Comparison of ENCODE assay signal across 25 mouse cellular contexts in genomic region chr6:50505531-50505930, GRCm38 (mm10). TPM values are rescaled to one million over a fixed set of nuclear protein-coding genes. Genes with fewer than 3 reads are reported as not detected.
DNase-seq lines count a peak whose midpoint lies in the region; ATAC-seq and TF ChIP-seq lines count a peak whose summit lies in the region.
"Had no signal": no experiment of that assay in that cellular context is flagged by ENCODE, and none has a peak within 500 bp of the region (broad histone marks: within the 10 kb centered on the region; RNA-seq: fewer than 3 reads in every experiment).

No protein-coding gene starts in this region.

- H3K36me3 ChIP-seq in G1E (replicated peaks), result peaks cover 19% of the 10 kb centered on the region
- no peaks in the 10 kb centered on the region for H3K36me3 ChIP-seq in liver, embryonic 13.5 days
- no peaks in the 10 kb centered on the region for H3K36me3 ChIP-seq in liver, embryonic 16.5 days (ENCODE audit: control insufficient read depth, insufficient read depth)
- H3K36me3 ChIP-seq in kidney, embryonic 15.5 days, result no peaks in the 10 kb centered on the region
- H3K36me3 ChIP-seq: heart, embryonic 15.5 days had no signal

- 67% methylated on average over 5 of the region's 5 CpGs for WGBS in liver, embryonic 13.5 days (ENCODE audit: insufficient replicate concordance)
- WGBS in liver, embryonic 16.5 days (ENCODE audit: insufficient replicate concordance), result 54% methylated on average over 5 of the region's 5 CpGs
- WGBS in kidney, embryonic 15.5 days, result 88% methylated on average over 5 of the region's 5 CpGs

- peaks cover 44% of the 10 kb centered on the region for H3K4me1 ChIP-seq in G1E (ENCODE audit: insufficient read depth, low read depth, low read length)
- peaks cover 20% of the 10 kb centered on the region for H3K4me1 ChIP-seq in liver, embryonic 13.5 days (replicated peaks)
- no peaks in the 10 kb centered on the region; the same call in 1 of the 2 replicates for H3K4me1 ChIP-seq in liver, embryonic 16.5 days (ENCODE audit: control insufficient read depth, low read depth, low read length)
- H3K4me1 ChIP-seq in kidney, embryonic 15.5 days, result 0 out of 2 replicates have a peak, but pooled peaks cover 4% of the 10 kb centered on the region
- H3K4me1 ChIP-seq: heart, embryonic 15.5 days had no signal

- H3K9ac ChIP-seq in liver, embryonic 13.5 days, result peak overlapping the region; percentile 39; the same call in 1 of the 2 replicates
- H3K9ac ChIP-seq in liver, embryonic 16.5 days (ENCODE audit: low read depth, low read length), result no peak overlapping the region
- no peak overlapping the region for H3K9ac ChIP-seq in kidney, embryonic 15.5 days
- H3K9ac ChIP-seq: forebrain, postnatal 0 days; heart, embryonic 15.5 days; hindbrain, embryonic 14.5 days had no signal

- no peak for DNase-seq in G1E (ENCODE audit: low spot score)
- peak; percentile 5 for DNase-seq in liver, embryonic 13.5 days
- DNase-seq in gastrocnemius, postnatal 36 days, result no peak
- no peak for DNase-seq in gastrocnemius, postnatal 25 days
- no peak for DNase-seq in thymus, postnatal 0 days (ENCODE audit: low spot score)
- DNase-seq: adrenal gland, adult 8-10 months; adrenal gland, postnatal 25 days; cerebellum, adult 18-20 months; cerebellum, adult 9-10 months; cerebellum, postnatal 14 days; forebrain, postnatal 0 days; gastrocnemius, adult 2 months; gastrocnemius, postnatal 14 days; heart, postnatal 10 days; heart, postnatal 36 days had no signal

- ATAC-seq in G1E (ENCODE audit: extremely low read depth, insufficient number of reproducible peaks, low FRiP score, poor library complexity, severe bottlenecking), result no peak
- peak; percentile 44; the same call in 1 of the 2 replicates for ATAC-seq in erythroid progenitor cell, adult 5-6 weeks (replicated peaks; ENCODE audit: low FRiP score, poor library complexity, severe bottlenecking)
- 0 out of 2 replicates have a peak, but pooled peaks have one; percentile 41 for ATAC-seq in liver, embryonic 13.5 days (ENCODE audit: low read depth)
- ATAC-seq in liver, embryonic 16.5 days (ENCODE audit: low read depth), result no peak
- ATAC-seq in kidney, embryonic 15.5 days (replicated peaks; ENCODE audit: low FRiP score), result no peak
- ATAC-seq: activated CD4-positive, CD25-positive, alpha-beta regulatory T cell, adult 4 months; CD4-positive, CD25-positive, alpha-beta regulatory T cell, adult 4 months; forebrain, embryonic 14.5 days; forebrain, postnatal 0 days; hindbrain, postnatal 0 days had no signal

- 0 out of 2 replicates have a peak, but pooled peaks cover 3% of the 10 kb centered on the region for H3K9me3 ChIP-seq in G1E (replicated peaks)
- H3K9me3 ChIP-seq in liver, embryonic 13.5 days (replicated peaks), result no peaks in the 10 kb centered on the region
- H3K9me3 ChIP-seq in liver, embryonic 16.5 days (replicated peaks; ENCODE audit: control insufficient read depth, low read length), result no peaks in the 10 kb centered on the region
- H3K9me3 ChIP-seq in kidney, embryonic 15.5 days (replicated peaks), result no peaks in the 10 kb centered on the region
- H3K9me3 ChIP-seq: heart, embryonic 15.5 days had no signal

- peak overlapping the region; percentile 57 for H3K4me2 ChIP-seq in liver, embryonic 13.5 days
- H3K4me2 ChIP-seq in liver, embryonic 16.5 days (ENCODE audit: low read depth, low read length), result peak overlapping the region; percentile 43
- H3K4me2 ChIP-seq in kidney, embryonic 15.5 days, result no peak overlapping the region
- H3K4me2 ChIP-seq: heart, embryonic 11.5 days; heart, embryonic 15.5 days; hindbrain, embryonic 14.5 days had no signal

- intact Hi-C loops in gastrocnemius, postnatal 36 days (cut with DNase I), result no loop called here

- TF ChIP-seq CTCF in G1E (IDR thresholded peaks at IDR 0.05; ENCODE audit: low read depth, low read length), result no peak

- H3K27me3 ChIP-seq in G1E (ENCODE audit: insufficient read depth, low read length), result peaks cover 3% of the 10 kb centered on the region
- H3K27me3 ChIP-seq in liver, embryonic 13.5 days, result no peaks in the 10 kb centered on the region
- H3K27me3 ChIP-seq in liver, embryonic 16.5 days (ENCODE audit: control insufficient read depth, insufficient read depth, low read depth, low read length), result no peaks in the 10 kb centered on the region
- no peaks in the 10 kb centered on the region for H3K27me3 ChIP-seq in kidney, embryonic 15.5 days
- H3K27me3 ChIP-seq: heart, embryonic 15.5 days had no signal

- H3K4me3 ChIP-seq in G1E (ENCODE audit: low read depth, low read length), result peak overlapping the region; percentile 67
- peak overlapping the region; percentile 31 for H3K4me3 ChIP-seq in liver, embryonic 13.5 days (replicated peaks)
- no peak overlapping the region; the same call in 1 of the 2 replicates for H3K4me3 ChIP-seq in liver, embryonic 16.5 days (ENCODE audit: low read depth, low read length)
- no peak overlapping the region for H3K4me3 ChIP-seq in kidney, embryonic 15.5 days (replicated peaks)
- H3K4me3 ChIP-seq: gastrocnemius, adult 2 months; heart, embryonic 15.5 days had no signal

- H3K27ac ChIP-seq in liver, embryonic 13.5 days, result peak overlapping the region; percentile 66; the same call in 1 of the 2 replicates
- no peak overlapping the region for H3K27ac ChIP-seq in liver, embryonic 16.5 days (ENCODE audit: low read length)
- H3K27ac ChIP-seq in kidney, embryonic 15.5 days, result no peak overlapping the region
- H3K27ac ChIP-seq: gastrocnemius, adult 2 months; heart, embryonic 15.5 days; hindbrain, embryonic 14.5 days; hindbrain, postnatal 0 days had no signal

RNA-seq across cellular contexts. Expression of gene Osbpl3, which starts 49.5 kb away (rescaled TPM):
- total RNA-seq in G1E (2014; fragmentation: Nextera tagmentation) (not detected in 2 replicates), G1E (2017) (0.06 and 0.16 TPM in 2 replicates)
- 0.02 TPM in 1 of 2 replicates, not detected in the other for polyA plus RNA-seq in G1E (2012)
- 0.36 and 0.42 TPM in 2 replicates for total RNA-seq in erythroid progenitor cell, adult 5-6 weeks (2015; ENCODE audit: low replicate concordance)
- total RNA-seq in erythroid progenitor cell, adult 5-6 weeks (2017; ENCODE audit: low replicate concordance), result 0.83 and 3.3 TPM in 2 replicates
- polyA plus RNA-seq in liver, embryonic 13.5 days (2015; fragmentation: Nextera tagmentation; extraction: Ambion mirVana), result 0.70 and 1.6 TPM in 2 replicates
- 0.43 and 0.60 TPM in 2 replicates for polyA plus RNA-seq in liver, embryonic 16.5 days (2015; fragmentation: Nextera tagmentation; extraction: Ambion mirVana)
- 1 to 10 TPM; 2.3 to 2.6 TPM for total RNA-seq in gastrocnemius, postnatal 36 days (2021)
- 15.7 and 16.7 TPM in 2 replicates for polyA plus RNA-seq in kidney, embryonic 15.5 days (2015; fragmentation: Nextera tagmentation; extraction: Ambion mirVana)
- total RNA-seq in gastrocnemius, postnatal 25 days (2021), result 1 to 10 TPM; 3.3 to 3.6 TPM
- 6.5 and 7.7 TPM in 2 replicates for polyA plus RNA-seq in thymus, postnatal 0 days (2015; fragmentation: Nextera tagmentation; extraction: Ambion mirVana)

Comparison
In these comparisons a context has a peak if more than half of its experiments do, and no peak if none do; other contexts are left out.
1. ATAC-seq: peak in erythroid progenitor cell, adult 5-6 weeks (single experiment) and liver, embryonic 13.5 days (single experiment); none in G1E (single experiment), liver, embryonic 16.5 days (single experiment) and kidney, embryonic 15.5 days (single experiment).
2. H3K4me3 ChIP-seq: peak in G1E (single experiment) and liver, embryonic 13.5 days (single experiment); none in liver, embryonic 16.5 days (single experiment) and kidney, embryonic 15.5 days (single experiment).